Mouse (Mus musculus) embryonic facial prominence, embryonic 11.5 days (tissue): ENCODE measurements around the gene Scube3. TPM values are rescaled to one million over a fixed set of nuclear protein-coding genes. Genes with fewer than 3 reads are reported as not detected.
A peak's percentile ranks its signal among the peaks of the same experiment; 100 is the strongest.

Experiments used
- ATAC-seq: fragments of 200-750 bp; cut with Nextera tagmentation; replicated peaks from 2 replicates; pipeline ENCODE4 v1.8.0; 2017; ENCODE audit warnings: low read depth; ENCODE audit not compliant: insufficient number of reproducible peaks, low FRiP score, low TSS enrichment
- DNase-seq: peaks from one replicate; pipeline ENCODE4 v3.0.0-alpha.2; 2015; ENCODE audit warnings: low spot score
- H3K27ac ChIP-seq: fragments of 300-500 bp; sonication (generic); replicated peaks from 2 replicates; pipeline ENCODE4 v1.5.1; 2014; ENCODE audit warnings: mild to moderate bottlenecking, low read depth, low read length, control low read depth
- H3K27me3 ChIP-seq: fragments of 300-500 bp; sonication (generic); 2 replicates; pipeline ENCODE4 v1.6.1; 2014; ENCODE audit warnings: mild to moderate bottlenecking, low read length, moderate library complexity, mixed read lengths; ENCODE audit not compliant: control insufficient read depth, insufficient read depth
- H3K36me3 ChIP-seq: fragments of 300-500 bp; sonication (generic); replicated peaks from 2 replicates; pipeline ENCODE4 v1.6.1; 2014; ENCODE audit warnings: low read depth, mild to moderate bottlenecking, low read length, moderate library complexity, mixed read lengths; ENCODE audit not compliant: control insufficient read depth, insufficient read depth
- H3K4me1 ChIP-seq: fragments of 300-500 bp; sonication (generic); 2 replicates; pipeline ENCODE4 v1.6.1; 2014; ENCODE audit warnings: low read length, mixed read lengths; ENCODE audit not compliant: control insufficient read depth, insufficient read depth
- H3K4me2 ChIP-seq: fragments of 300-500 bp; sonication (generic); 2 replicates; pipeline ENCODE4 v1.6.1; 2014; ENCODE audit warnings: low read depth, mild to moderate bottlenecking, control low read depth, low read length, moderate library complexity
- H3K4me3 ChIP-seq: fragments of 300-500 bp; sonication (generic); 2 replicates; pipeline ENCODE4 v1.5.1; 2014; ENCODE audit warnings: low read depth, low read length, control low read depth
- H3K9ac ChIP-seq: fragments of 300-500 bp; sonication (generic); replicated peaks from 2 replicates; pipeline ENCODE4 v1.6.1; 2014; ENCODE audit warnings: mild to moderate bottlenecking, control low read depth, low read length
- H3K9me3 ChIP-seq: fragments of 300-500 bp; sonication (generic); replicated peaks from 2 replicates; pipeline ENCODE4 v1.6.1; 2016; ENCODE audit warnings: mild to moderate bottlenecking, low read length, inconsistent platforms, mixed read lengths; ENCODE audit not compliant: control insufficient read depth
- WGBS: fragments of 180-500 bp; shearing (Covaris S2); extraction: QIAGEN DNeasy Blood & Tissue Kit; methylation state at CpG from one replicate; pipeline ENCODE4 v1.1.7; 2014; 5-methylcytosine and 5-hydroxymethylcytosine counted together
- polyA plus RNA-seq: library from polyadenylated mRNA; unstranded; fragments of >200 nt; fragmentation: Nextera tagmentation; extraction: Ambion mirVana; gene quantifications from 2 replicates; pipeline ENCODE4 v1.2.1, GENCODE M21; 2014

Gene Scube3
- polyA plus RNA-seq, 1 experiment from 2014 or later, result 8.6 TPM

- DNase-seq (no peak), ATAC-seq (no peak)
- peaks cover 36% of the 10 kb centered on the region for H3K4me1 ChIP-seq
- peak overlapping the region; percentile 79 for H3K4me3 ChIP-seq
- no peaks in the 10 kb centered on the region for H3K9me3 ChIP-seq
- no peak overlapping the region for H3K27ac ChIP-seq
- H3K4me2 ChIP-seq, result peak overlapping the region; percentile 97
- WGBS, result 0% methylated on average over 9 of the region's 9 CpGs
- H3K27me3 ChIP-seq, result peaks cover 2% of the 10 kb centered on the region; the same call in 1 of the 2 replicates
- H3K36me3 ChIP-seq, result no peaks in the 10 kb centered on the region
- peak overlapping the region; percentile 9; the same call in 1 of the 2 replicates for H3K9ac ChIP-seq
Measured at GRCm38 (mm10) chr17:28143751-28144150, 1.8 kb downstream of the Scube3 start.

DNA sequence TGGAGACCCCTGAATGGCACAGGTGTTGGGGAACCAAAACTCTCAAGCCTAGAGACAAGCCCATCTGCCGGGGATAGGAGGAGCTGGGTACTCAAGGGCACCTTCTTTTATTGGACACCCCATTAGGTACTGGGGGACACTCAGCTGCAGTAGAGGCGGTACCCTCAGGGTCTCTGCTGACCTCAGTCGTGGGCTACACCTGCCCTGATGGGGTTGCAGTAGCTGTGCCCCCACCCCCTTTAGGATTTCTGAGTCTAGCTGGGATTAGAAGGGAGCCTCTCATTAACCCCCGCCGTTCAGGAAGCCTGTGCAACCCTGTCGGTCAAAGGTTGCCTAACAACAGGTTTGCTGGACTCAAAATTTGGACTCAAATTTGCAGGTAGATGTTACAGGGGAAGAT, 2.3 kb downstream of the Scube3 start:
- Histone ChIP-seq H3K27ac (no peak overlapping the region), H3K4me2 (peak overlapping the region; percentile 97), H3K27me3 (peaks cover 2% of the 10 kb centered on the region; the same call in 1 of the 2 replicates), H3K4me1 (peaks cover 36% of the 10 kb centered on the region), H3K9me3 (no peaks in the 10 kb centered on the region), H3K9ac (peak overlapping the region; percentile 22), H3K4me3 (peak overlapping the region; percentile 79), H3K36me3 (no peaks in the 10 kb centered on the region)
- 5% methylated on average over 6 of the region's 6 CpGs for WGBS
- no peak for DNase-seq
- no peak for ATAC-seq

DNA sequence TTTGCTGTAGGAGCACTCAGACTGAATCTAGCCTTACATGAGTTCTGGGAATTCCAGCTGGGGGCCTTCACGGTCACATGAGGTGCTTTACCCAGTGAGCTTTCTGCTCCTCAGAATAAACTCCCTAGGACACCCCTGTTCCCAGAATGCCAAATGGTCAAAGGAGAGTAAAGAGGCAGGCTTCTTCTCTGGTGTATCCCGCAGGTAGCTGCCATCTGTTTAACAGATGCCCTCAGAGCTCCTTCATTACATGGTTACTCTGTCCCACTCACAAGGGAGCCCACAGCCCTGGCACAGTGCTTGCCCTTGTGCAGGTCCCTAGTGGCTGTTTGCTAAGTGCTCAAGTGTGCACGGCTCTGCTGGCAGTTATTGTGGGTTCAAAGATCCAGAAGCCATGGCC, 6.3 kb downstream of the Scube3 start:
- no peak overlapping the region for H3K9ac ChIP-seq
- DNase-seq (no peak), ATAC-seq (no peak)
- H3K27ac ChIP-seq, result no peak overlapping the region
- no peaks in the 10 kb centered on the region for H3K9me3 ChIP-seq
- H3K4me2 ChIP-seq, result no peak overlapping the region
- no peaks in the 10 kb centered on the region for H3K36me3 ChIP-seq
- 72% methylated on average over 3 of the region's 3 CpGs for WGBS
- H3K4me3 ChIP-seq, result no peak overlapping the region
- H3K27me3 ChIP-seq, result 0 out of 2 replicates have a peak, but pooled peaks cover 2% of the 10 kb centered on the region
- H3K4me1 ChIP-seq, result peaks cover 26% of the 10 kb centered on the region

DNA sequence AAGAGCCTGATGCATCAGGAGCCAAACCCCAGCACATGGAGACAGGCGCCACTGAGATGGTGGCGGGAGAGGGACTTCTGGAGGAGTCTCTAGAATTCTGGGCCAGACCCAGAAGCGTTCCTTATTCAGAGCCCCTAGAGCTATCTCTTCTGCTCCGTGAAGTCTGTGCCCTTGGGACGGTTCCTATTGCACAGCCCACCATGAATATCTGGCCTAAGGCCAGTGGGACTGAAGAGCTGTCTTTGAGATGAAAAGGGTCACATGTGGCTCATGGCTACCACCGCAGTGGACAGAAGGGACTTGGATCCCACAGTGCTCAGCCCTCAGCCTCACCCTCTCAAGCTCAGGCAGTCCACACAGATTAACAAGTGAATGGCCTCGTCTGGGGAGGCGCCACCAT, 7.8 kb downstream of the Scube3 start:
- H3K9ac ChIP-seq, result no peak overlapping the region
- H3K36me3 ChIP-seq, result no peaks in the 10 kb centered on the region
- H3K4me2 ChIP-seq, result no peak overlapping the region
- DNase-seq, result no peak
- H3K9me3 ChIP-seq, result no peaks in the 10 kb centered on the region
- H3K27me3 ChIP-seq, result no peaks in the 10 kb centered on the region
- no peak overlapping the region for H3K4me3 ChIP-seq
- H3K27ac ChIP-seq, result no peak overlapping the region
- no peak for ATAC-seq
- H3K4me1 ChIP-seq, result peaks cover 19% of the 10 kb centered on the region
- WGBS, result 72% methylated on average over 8 of the region's 8 CpGs

GRCm38 (mm10) chr17:28150456-28150855, 8.5 kb downstream of the Scube3 start:
- no peaks in the 10 kb centered on the region for H3K9me3 ChIP-seq
- no peaks in the 10 kb centered on the region for H3K36me3 ChIP-seq
- WGBS, result 68% methylated on average over 12 of the region's 12 CpGs
- H3K9ac ChIP-seq, result no peak overlapping the region
- DNase-seq, result no peak
- no peaks in the 10 kb centered on the region for H3K27me3 ChIP-seq
- H3K4me1 ChIP-seq, result peaks cover 18% of the 10 kb centered on the region
- no peak overlapping the region for H3K4me2 ChIP-seq
- H3K4me3 ChIP-seq, result no peak overlapping the region
- no peak overlapping the region for H3K27ac ChIP-seq
- no peak for ATAC-seq

DNA sequence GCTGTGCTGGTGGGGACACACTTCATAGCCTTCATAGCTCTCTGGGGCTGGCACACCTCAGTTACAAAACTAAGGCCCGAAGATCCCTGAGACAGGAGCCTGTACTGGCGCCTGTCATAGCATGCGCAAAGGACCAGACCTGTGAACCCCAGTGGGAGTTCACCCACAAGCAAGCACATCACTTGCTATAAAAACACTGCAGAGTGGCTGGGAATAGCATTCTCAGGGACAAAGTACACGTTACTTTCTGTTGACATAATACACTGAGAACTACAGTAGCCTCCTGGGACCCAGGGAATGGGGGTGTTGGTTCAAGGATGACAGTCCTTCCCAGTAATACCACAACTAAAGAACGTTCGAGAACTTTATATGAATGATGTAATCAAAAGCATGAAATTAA, 11.2 kb downstream of the Scube3 start:
- H3K9me3 ChIP-seq, result no peaks in the 10 kb centered on the region
- no peak overlapping the region for H3K4me2 ChIP-seq
- no peak overlapping the region for H3K27ac ChIP-seq
- H3K27me3 ChIP-seq, result no peaks in the 10 kb centered on the region
- H3K4me1 ChIP-seq, result no peaks in the 10 kb centered on the region
- DNase-seq (no peak), ATAC-seq (no peak)
- WGBS, result 77% methylated on average over 6 of the region's 6 CpGs
- no peak overlapping the region for H3K9ac ChIP-seq
- no peaks in the 10 kb centered on the region for H3K36me3 ChIP-seq
- H3K4me3 ChIP-seq, result no peak overlapping the region

GRCm38 (mm10) chr17:28154970-28155369, 13.0 kb downstream of the Scube3 start:
- Histone ChIP-seq H3K4me2 (no peak overlapping the region), H3K4me1 (peaks cover 5% of the 10 kb centered on the region; the same call in 1 of the 2 replicates), H3K4me3 (no peak overlapping the region), H3K36me3 (no peaks in the 10 kb centered on the region), H3K27me3 (no peaks in the 10 kb centered on the region), H3K9ac (no peak overlapping the region), H3K9me3 (no peaks in the 10 kb centered on the region), H3K27ac (no peak overlapping the region)
- DNase-seq (no peak), ATAC-seq (no peak)
- 83% methylated on average over 8 of the region's 8 CpGs for WGBS

DNA sequence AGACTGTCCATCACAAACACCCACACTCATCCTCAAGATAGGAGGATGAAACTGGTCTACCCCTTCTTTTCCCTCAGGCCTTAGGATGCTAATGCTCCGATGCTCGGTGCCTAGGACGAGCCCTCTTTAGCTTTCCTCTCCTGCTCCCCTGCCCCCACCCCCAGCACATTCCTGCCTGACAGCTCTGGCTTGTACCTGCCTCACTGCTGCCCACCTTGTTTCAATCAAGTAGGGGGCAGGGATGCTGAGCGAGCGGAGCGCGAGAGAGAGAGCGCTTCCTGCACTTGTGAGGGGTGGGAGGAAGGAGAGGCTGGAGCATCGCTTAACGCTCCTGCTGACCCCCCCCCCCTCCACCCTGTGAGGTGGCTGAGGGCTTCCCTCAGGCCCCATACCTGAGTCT, 18.4 kb downstream of the Scube3 start:
- 9% methylated on average over 10 of the region's 10 CpGs for WGBS
- Histone ChIP-seq H3K9ac (no peak overlapping the region), H3K4me3 (no peak overlapping the region), H3K27me3 (no peaks in the 10 kb centered on the region; the same call in 1 of the 2 replicates), H3K4me1 (peaks cover 12% of the 10 kb centered on the region), H3K36me3 (peaks cover 3% of the 10 kb centered on the region; the same call in 1 of the 2 replicates), H3K27ac (no peak overlapping the region), H3K4me2 (no peak overlapping the region), H3K9me3 (no peaks in the 10 kb centered on the region)
- peak; percentile 74 for DNase-seq
- no peak; the same call in 1 of the 2 replicates for ATAC-seq
